Mouse (Mus musculus) granulocyte monocyte progenitor cell, adult 5-6 weeks (primary cell): ENCODE measurements around the gene Enpp3. TPM values are rescaled to one million over a fixed set of nuclear protein-coding genes. Genes with fewer than 3 reads are reported as not detected.
A peak's percentile ranks its signal among the peaks of the same experiment; 100 is the strongest.

Experiments used
- ATAC-seq: replicated peaks from 2 replicates; pipeline ENCODE4 v1.8.0; 2016; ENCODE audit warnings: mild to moderate bottlenecking, moderate TSS enrichment, inconsistent platforms; ENCODE audit not compliant: poor library complexity, severe bottlenecking
- total RNA-seq, 2 experiments: library from RNA; stranded (forward) in 1 of 2; stranded (reverse) in 1 of 2; fragments of 200-712, 200-1000 nt in 1 of 2; fragments of >200 nt in 1 of 2; fragmentation: Nextera tagmentation in 1 of 2; gene quantifications; 2 replicates each; pipeline ENCODE4 v1.2.3; 2014 to 2017

Enpp3 gene
- total RNA-seq, 2 experiments from 2014 or later, result not detected

DNA sequence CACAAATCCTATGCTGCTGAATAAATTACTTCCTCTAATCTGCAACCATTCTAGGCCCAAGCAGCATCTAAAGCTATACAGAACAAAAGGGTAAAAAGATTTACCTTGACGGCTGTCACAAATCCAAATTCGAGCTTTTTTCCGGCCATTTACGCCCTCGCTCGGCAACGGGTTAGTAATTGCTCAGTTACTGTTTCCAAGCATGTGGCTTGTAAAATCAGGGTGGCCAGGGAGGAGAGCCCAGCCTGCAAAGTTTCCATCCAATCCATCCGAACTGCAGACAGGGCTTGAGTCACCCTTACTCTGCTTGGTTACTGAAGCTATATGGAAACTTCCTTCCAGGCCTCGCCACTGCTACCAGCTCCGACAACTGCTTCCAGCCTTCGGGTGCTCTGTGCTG lies 74.9 kb downstream of the Enpp3 start:
- no peak for ATAC-seq

DNA sequence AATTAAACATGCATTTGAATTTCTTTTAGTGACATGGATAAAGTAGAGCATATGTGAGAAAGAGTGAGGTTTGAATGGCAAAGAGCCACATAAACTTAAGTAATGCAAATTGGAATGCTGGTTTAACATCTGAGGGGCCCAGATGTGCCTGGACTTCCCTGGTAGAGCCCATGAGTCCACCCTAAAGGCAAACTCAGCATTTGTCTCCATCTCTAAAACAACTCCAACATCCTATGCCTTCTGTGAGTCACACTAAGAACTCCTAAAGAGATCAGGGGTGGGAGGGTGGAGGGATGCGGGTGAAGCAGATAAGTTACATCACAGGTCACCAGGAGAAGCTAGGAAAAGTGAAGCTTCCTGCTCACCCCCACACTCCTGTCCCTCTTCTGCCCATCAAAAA lies 76.6 kb downstream of the Enpp3 start:
- ATAC-seq, result no peak

DNA sequence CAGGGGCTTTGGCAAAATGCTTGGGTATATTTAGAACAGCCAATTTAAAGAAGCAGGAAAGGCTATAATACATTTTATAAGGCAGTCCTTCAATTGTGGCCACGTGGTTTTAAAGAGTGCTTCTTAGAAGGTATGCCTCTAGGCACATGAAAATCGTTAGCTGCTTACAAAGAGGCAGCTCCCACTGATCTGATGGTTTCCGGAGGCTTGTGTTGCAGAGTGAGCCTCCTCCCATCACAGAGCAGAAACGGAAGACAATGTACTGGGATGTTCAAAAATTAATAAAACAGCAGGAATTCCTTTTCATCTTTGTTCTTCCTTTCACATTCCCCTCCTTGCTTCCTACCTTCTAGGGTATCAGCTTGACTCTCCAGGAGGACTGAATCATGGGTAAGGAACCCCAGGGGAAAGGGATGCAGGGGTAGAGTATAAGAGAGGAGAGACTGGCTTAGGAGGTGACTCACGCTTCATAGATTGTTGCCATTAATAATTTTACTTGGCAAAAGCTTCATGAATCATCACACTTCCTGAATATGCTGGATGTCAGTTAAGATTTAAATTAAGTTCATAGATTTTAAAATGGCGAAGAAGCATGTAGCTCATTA lies 77.4 kb downstream of the Enpp3 start:
- no peak for ATAC-seq

GRCm38 (mm10) chr10:24764640-24765039 lies 78.0 kb downstream of the Enpp3 start:
- ATAC-seq, result no peak

- no peak for ATAC-seq
Measured at GRCm38 (mm10) chr10:24763257-24763656, 79.4 kb downstream of the Enpp3 start.

DNA sequence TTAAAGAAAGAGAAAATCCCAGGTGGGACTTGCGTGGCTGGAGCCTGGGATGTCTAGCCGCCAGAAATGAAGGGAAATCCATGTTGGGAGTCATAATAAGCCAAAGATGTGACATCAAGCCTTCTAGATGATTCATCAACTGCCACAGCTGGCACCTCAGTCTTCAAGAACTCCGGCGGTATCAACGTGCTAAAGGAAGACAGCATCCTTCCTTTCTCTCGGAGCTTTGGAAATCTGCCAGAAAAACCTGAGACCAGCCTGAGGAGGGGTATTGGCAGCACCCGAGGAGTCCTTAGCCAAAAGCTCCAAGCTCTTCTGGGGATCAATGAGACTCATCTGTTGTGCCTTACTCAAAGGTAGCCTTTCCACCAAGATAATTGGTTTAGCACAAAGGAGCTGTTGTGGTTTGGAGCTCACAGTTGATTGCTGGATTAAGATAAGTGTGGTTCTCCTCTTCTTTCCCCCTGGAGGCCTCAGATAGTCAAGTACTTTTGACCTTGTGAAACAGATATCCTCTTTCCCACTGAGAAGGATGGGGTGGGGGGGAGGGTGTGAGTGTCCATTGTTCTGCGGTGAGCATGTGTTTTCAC lies 84.2 kb downstream of the Enpp3 start:
- no peak for ATAC-seq

GRCm38 (mm10) chr10:24754874-24755540 lies 87.6 kb downstream of the Enpp3 start:
- ATAC-seq, result no peak

- ATAC-seq, result no peak
Measured at GRCm38 (mm10) chr10:24754251-24754835, 88.3 kb downstream of the Enpp3 start.

DNA sequence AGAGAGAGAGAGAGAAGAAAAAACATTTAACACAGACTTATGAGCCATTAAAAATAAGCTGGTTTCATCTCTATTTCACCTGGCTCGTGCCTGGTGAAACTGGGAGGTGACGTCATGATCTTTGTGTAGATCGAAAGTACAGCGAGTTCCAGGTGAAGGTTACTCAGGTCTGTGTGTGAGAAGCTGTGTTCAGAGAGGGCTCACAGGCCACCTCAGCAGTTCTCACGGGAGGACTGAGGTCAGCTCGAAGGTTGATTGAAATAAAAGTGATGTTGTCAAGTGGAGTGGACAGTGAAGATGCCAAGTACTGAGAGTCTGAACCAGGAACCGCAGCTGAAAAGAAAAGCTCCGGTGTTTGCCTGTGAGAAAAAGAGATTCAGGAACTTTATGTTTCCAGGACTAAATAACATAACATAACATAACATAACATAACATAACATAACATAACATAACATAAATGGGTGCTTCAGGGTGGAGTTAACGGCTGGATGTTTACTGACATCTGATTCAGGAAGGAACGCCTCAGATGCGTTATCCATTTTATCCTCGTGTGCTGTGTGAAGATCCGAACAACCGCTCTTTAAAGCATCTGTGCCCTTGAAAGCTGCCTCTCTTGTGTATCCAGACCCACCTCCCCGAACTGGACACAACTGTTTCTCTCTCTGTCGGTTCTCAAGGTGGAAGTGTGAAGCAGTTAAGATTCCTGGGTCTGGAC lies 88.9 kb downstream of the Enpp3 start:
- ATAC-seq, result no peak

GRCm38 (mm10) chr10:24742950-24743487 lies 99.6 kb downstream of the Enpp3 start:
- ATAC-seq, result no peak

DNA sequence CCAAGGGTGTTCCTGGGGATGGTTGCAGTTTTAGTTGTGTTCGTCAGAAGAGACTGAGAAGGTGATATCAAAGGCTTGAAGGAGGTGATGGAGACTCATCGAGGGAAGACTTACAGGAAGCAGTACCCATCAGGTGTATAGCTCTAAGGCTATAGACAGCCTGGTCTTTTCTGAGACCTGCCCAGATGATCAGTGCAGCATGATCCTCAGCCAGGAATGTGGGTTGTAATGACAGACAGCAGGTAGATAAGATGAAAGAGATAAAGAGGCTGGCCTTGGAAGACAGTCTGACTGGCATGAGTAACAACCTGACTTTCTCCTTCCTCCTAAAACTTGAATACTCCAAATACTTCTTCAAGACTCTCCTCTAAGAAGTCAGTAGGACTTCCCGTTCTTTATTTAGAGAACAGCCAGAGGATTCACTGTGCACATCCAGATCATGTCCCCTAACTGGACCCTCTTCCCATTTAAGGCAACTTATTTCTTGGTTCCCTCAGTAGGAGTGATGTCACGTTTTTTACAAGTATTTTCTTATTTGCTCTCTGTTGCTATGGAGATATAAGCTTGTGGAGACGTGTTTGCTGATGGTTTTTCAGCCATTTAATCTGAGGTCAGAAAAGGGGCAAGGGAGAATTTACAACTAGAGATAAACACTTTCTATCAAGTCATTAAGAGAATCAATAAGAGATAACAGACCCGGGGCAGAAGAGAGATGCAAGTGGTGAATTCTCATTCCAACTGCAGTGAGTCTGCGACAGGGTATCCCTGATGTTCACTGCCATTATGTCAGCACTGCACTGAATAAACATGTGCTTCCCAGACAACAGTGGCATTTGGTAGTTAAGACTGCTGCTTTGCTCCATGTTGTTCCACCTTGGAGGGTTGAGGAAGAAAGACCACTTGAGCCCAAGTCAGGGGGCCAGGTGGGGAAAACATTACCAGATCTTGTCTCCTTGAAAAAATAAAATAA lies 101.1 kb downstream of the Enpp3 start:
- no peak for ATAC-seq

DNA sequence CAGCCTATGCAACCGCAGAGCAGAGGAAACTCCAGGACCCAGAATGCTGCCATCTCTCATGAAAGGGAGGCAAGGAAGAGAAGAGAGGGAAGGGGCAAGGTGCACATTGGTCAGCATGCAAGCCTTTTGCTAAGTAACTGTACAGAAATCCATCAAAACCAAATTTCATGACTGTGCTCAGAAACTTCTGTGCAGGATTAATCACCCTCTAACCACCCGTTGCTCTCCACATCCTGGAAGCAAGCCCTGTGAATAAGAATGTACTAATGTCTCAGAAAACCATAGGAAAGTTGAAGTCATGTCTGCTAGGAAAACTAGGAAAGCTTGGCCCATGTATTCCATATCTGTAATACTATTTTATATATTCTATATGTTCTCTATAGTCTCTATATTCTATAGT lies 103.5 kb downstream of the Enpp3 start:
- ATAC-seq, result no peak

DNA sequence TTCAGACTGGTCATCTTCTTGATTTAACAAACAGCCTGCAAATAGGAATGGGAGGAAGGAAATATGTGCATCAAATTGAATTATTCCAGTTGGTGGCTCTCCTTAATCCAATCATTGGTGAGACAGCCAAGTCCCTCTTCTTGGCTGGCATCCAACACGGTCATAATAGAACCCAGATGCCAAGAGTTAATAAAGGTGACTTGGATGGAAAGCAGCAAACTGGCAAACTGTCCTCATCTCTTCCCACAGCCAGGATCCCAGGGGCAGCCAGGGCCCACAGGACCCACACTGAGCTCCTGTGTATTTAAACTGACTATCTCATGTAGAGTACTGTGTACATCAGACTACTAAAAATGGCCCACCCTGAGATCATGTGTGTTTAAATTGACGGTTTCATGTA lies 104.2 kb downstream of the Enpp3 start:
- no peak for ATAC-seq

- ATAC-seq, result no peak
Measured at GRCm38 (mm10) chr10:24735027-24735777, 107.4 kb downstream of the Enpp3 start.

GRCm38 (mm10) chr10:24727478-24727877 lies 115.1 kb downstream of the Enpp3 start:
- peak; percentile 96 for ATAC-seq

GRCm38 (mm10) chr10:24725197-24725596 lies 117.4 kb downstream of the Enpp3 start:
- no peak for ATAC-seq
